Comparison of ENCODE assay signal across 10 mouse cellular contexts in genomic region chr9:124441681-124442532, GRCm38 (mm10). TPM values are rescaled to one million over a fixed set of nuclear protein-coding genes. Genes with fewer than 3 reads are reported as not detected.
DNase-seq lines count a peak whose midpoint lies in the region; ATAC-seq and TF ChIP-seq lines count a peak whose summit lies in the region.
"Had no signal": no experiment of that assay in that cellular context is flagged by ENCODE, and none has a peak within 500 bp of the region (broad histone marks: within the 10 kb centered on the region; RNA-seq: fewer than 3 reads in every experiment).

No protein-coding gene starts in this region.

- H3K4me1 ChIP-seq in midbrain, embryonic 11.5 days (ENCODE audit: control insufficient read depth, insufficient read depth, low read length) = no peaks in the 10 kb centered on the region
- H3K4me1 ChIP-seq in midbrain, postnatal 0 days (ENCODE audit: insufficient read depth, low read length) = no peaks in the 10 kb centered on the region
- no peaks in the 10 kb centered on the region for H3K4me1 ChIP-seq in heart, postnatal 0 days (ENCODE audit: control insufficient read depth, insufficient read depth)

- WGBS in midbrain, embryonic 11.5 days = 98% methylated on average over 45 of the region's 45 CpGs
- 99% methylated on average over 45 of the region's 45 CpGs for WGBS in midbrain, postnatal 0 days
- 97% methylated on average over 40 of the region's 45 CpGs for WGBS in heart, postnatal 0 days

- no peak overlapping the region for H3K4me2 ChIP-seq in midbrain, embryonic 11.5 days
- H3K4me2 ChIP-seq in midbrain, postnatal 0 days (ENCODE audit: low read depth, low read length, poor library complexity, severe bottlenecking) = no peak overlapping the region
- H3K4me2 ChIP-seq in heart, postnatal 0 days (ENCODE audit: low read depth, low read length) = no peak overlapping the region

- H3K27ac ChIP-seq in midbrain, embryonic 11.5 days (ENCODE audit: low read depth, low read length) = no peak overlapping the region
- no peak overlapping the region for H3K27ac ChIP-seq in midbrain, postnatal 0 days (ENCODE audit: low read depth, low read length)
- no peak overlapping the region for H3K27ac ChIP-seq in heart, postnatal 0 days (ENCODE audit: low read depth)

- ATAC-seq in midbrain, embryonic 11.5 days (ENCODE audit: low FRiP score) = peak; percentile 25
- no peak for ATAC-seq in midbrain, postnatal 0 days (ENCODE audit: low FRiP score)
- ATAC-seq in heart, postnatal 0 days (ENCODE audit: insufficient read depth, low read depth) = peak; percentile 5; the same call in 1 of the 2 replicates

- H3K9me3 ChIP-seq in midbrain, embryonic 11.5 days (ENCODE audit: control insufficient read depth, low read length) = peaks cover 15% of the 10 kb centered on the region; the same call in 1 of the 2 replicates
- H3K9me3 ChIP-seq in midbrain, postnatal 0 days (ENCODE audit: low read length) = peaks cover 9% of the 10 kb centered on the region; the same call in 1 of the 2 replicates
- H3K9me3 ChIP-seq in heart, postnatal 0 days (replicated peaks; ENCODE audit: control insufficient read depth, low read length) = peaks cover 24% of the 10 kb centered on the region

- no peak for TF ChIP-seq EP300 in heart, postnatal 0 days (IDR thresholded peaks at IDR 0.05; ENCODE audit: low read depth)

- H3K36me3 ChIP-seq in midbrain, embryonic 11.5 days (ENCODE audit: control insufficient read depth, insufficient read depth, low read length) = peaks cover 34% of the 10 kb centered on the region
- H3K36me3 ChIP-seq in midbrain, postnatal 0 days (ENCODE audit: insufficient read depth, low read length) = peaks cover 23% of the 10 kb centered on the region
- H3K36me3 ChIP-seq in heart, postnatal 0 days (replicated peaks; ENCODE audit: control insufficient read depth, insufficient read depth, low read length) = peaks cover 36% of the 10 kb centered on the region

- peak; percentile 49 for DNase-seq in midbrain, embryonic 11.5 days (ENCODE audit: low spot score, missing footprints)
- DNase-seq in midbrain, postnatal 0 days (ENCODE audit: low spot score) = no peak
- DNase-seq in T-cell, adult 2 months (ENCODE audit: low spot score) = peak; percentile 22
- peak; percentile 45 to 47 for DNase-seq in cerebellum, postnatal 10 days
- DNase-seq in heart, postnatal 0 days (ENCODE audit: low spot score) = no peak
- peak; percentile 29 for DNase-seq in left cerebral cortex, adult 11 months (ENCODE audit: low spot score)
- DNase-seq in mesoderm, embryonic 11.5 days (ENCODE audit: low read depth, low spot score) = peak; percentile 14
- DNase-seq in embryo, embryonic 10 days (ENCODE audit: low spot score) = no peak

- H3K9ac ChIP-seq in midbrain, embryonic 11.5 days (ENCODE audit: low read length) = no peak overlapping the region
- no peak overlapping the region for H3K9ac ChIP-seq in midbrain, postnatal 0 days (replicated peaks; ENCODE audit: low read length, poor library complexity, severe bottlenecking)
- no peak overlapping the region for H3K9ac ChIP-seq in heart, postnatal 0 days (replicated peaks; ENCODE audit: low read depth, low read length)

- no peak overlapping the region for H3K4me3 ChIP-seq in midbrain, embryonic 11.5 days (ENCODE audit: low read depth, low read length)
- no peak overlapping the region for H3K4me3 ChIP-seq in midbrain, postnatal 0 days (ENCODE audit: low read depth, low read length)
- H3K4me3 ChIP-seq in heart, postnatal 0 days (ENCODE audit: low read depth, low read length) = no peak overlapping the region

- TF ChIP-seq CTCF in midbrain, postnatal 0 days (IDR thresholded peaks at IDR 0.05) = no peak
- TF ChIP-seq CTCF in heart, postnatal 0 days (IDR thresholded peaks at IDR 0.05; ENCODE audit: low read depth) = no peak

- H3K27me3 ChIP-seq in midbrain, embryonic 11.5 days (ENCODE audit: control insufficient read depth, insufficient read depth, low read length) = no peaks in the 10 kb centered on the region
- no peaks in the 10 kb centered on the region for H3K27me3 ChIP-seq in midbrain, postnatal 0 days (ENCODE audit: insufficient read depth, low read length)
- H3K27me3 ChIP-seq in heart, postnatal 0 days (ENCODE audit: control insufficient read depth, insufficient read depth, low read length) = no peaks in the 10 kb centered on the region

RNA-seq across cellular contexts. Expression of gene Ppp2r3d, which starts 34.8 kb away (rescaled TPM):
- polyA plus RNA-seq in midbrain, embryonic 11.5 days (2014; fragmentation: Nextera tagmentation; extraction: Ambion mirVana) = 84.3 and 113 TPM in 2 replicates
- 114 and 134 TPM in 2 replicates for total RNA-seq in midbrain, postnatal 0 days (2014; rRNA removed)
- 151 and 168 TPM in 2 replicates for polyA plus RNA-seq in midbrain, postnatal 0 days (2015; fragmentation: Nextera tagmentation; extraction: Ambion mirVana)
- total RNA-seq in heart, postnatal 0 days (2014; rRNA removed; ENCODE audit: low replicate concordance) = 78.4 and 252 TPM in 2 replicates
- 128 and 133 TPM in 2 replicates for polyA plus RNA-seq in heart, postnatal 0 days (2015; fragmentation: Nextera tagmentation; extraction: Ambion mirVana)

RNA-seq across cellular contexts. Expression of gene Gm21836, which starts 51.7 kb away (rescaled TPM):
- polyA plus RNA-seq in midbrain, embryonic 11.5 days (2014; fragmentation: Nextera tagmentation; extraction: Ambion mirVana) = not detected in 2 replicates
- total RNA-seq in midbrain, postnatal 0 days (2014; rRNA removed) = not detected in 2 replicates
- not detected in 2 replicates for polyA plus RNA-seq in midbrain, postnatal 0 days (2015; fragmentation: Nextera tagmentation; extraction: Ambion mirVana)
- not detected in 2 replicates for total RNA-seq in heart, postnatal 0 days (2014; rRNA removed; ENCODE audit: low replicate concordance)
- not detected in 2 replicates for polyA plus RNA-seq in heart, postnatal 0 days (2015; fragmentation: Nextera tagmentation; extraction: Ambion mirVana)
- total RNA-seq: common myeloid progenitor, adult 5-6 weeks; liver, adult 2 months had no signal
- polyA plus RNA-seq: liver, adult 2 months had no signal

Comparison
In these comparisons a context has a peak if more than half of its experiments do, and no peak if none do; other contexts are left out.
1. DNase-seq: peak in midbrain, embryonic 11.5 days (single experiment), T-cell, adult 2 months (single experiment), cerebellum, postnatal 10 days (2 of 2), left cerebral cortex, adult 11 months (single experiment) and mesoderm, embryonic 11.5 days (single experiment); none in midbrain, postnatal 0 days (single experiment), heart, postnatal 0 days (single experiment) and embryo, embryonic 10 days (single experiment).